Mouse (Mus musculus) forebrain, embryonic 12.5 days (tissue): ENCODE results near the gene Ror2. TPM values are rescaled to one million over a fixed set of nuclear protein-coding genes. Genes with fewer than 3 reads are reported as not detected.

Source experiments
- ATAC-seq: fragments of 200-750 bp; cut with Nextera tagmentation; 2 replicates; pipeline ENCODE4 v1.8.0; 2017; ENCODE audit warnings: moderate TSS enrichment; ENCODE audit not compliant: low FRiP score
- H3K27ac ChIP-seq: fragments of 300-500 bp; sonication (generic); 2 replicates; pipeline ENCODE4 v1.5.1; 2016; ENCODE audit warnings: mild to moderate bottlenecking
- H3K27me3 ChIP-seq: fragments of 300-500 bp; sonication (generic); 2 replicates; pipeline ENCODE4 v1.6.1; 2016; ENCODE audit warnings: mild to moderate bottlenecking
- H3K36me3 ChIP-seq: fragments of 300-500 bp; sonication (generic); replicated peaks from 2 replicates; pipeline ENCODE4 v1.6.1; 2016; ENCODE audit warnings: mild to moderate bottlenecking
- H3K4me1 ChIP-seq: fragments of 300-500 bp; sonication (generic); 2 replicates; pipeline ENCODE4 v1.6.1; 2016
- H3K4me2 ChIP-seq: fragments of 300-500 bp; sonication (generic); 2 replicates; pipeline ENCODE4 v1.6.1; 2016; ENCODE audit warnings: mild to moderate bottlenecking, moderate library complexity
- H3K4me3 ChIP-seq: fragments of 300-500 bp; sonication (generic); replicated peaks from 2 replicates; pipeline ENCODE4 v1.5.1; 2016; ENCODE audit warnings: mild to moderate bottlenecking
- H3K9ac ChIP-seq: fragments of 300-500 bp; sonication (generic); 2 replicates; pipeline ENCODE4 v1.6.1; 2016; ENCODE audit warnings: mild to moderate bottlenecking
- H3K9me3 ChIP-seq: fragments of 300-500 bp; sonication (generic); 2 replicates; pipeline ENCODE4 v1.6.1; 2016
- WGBS: fragments of 180-500 bp; shearing (Covaris S2); methylation state at CpG from one replicate; pipeline ENCODE4 v1.1.7; 2016; 5-methylcytosine and 5-hydroxymethylcytosine counted together
- polyA plus RNA-seq: library from polyadenylated mRNA; unstranded; fragments of >200 nt; fragmentation: Nextera tagmentation; extraction: Ambion mirVana; gene quantifications from 2 replicates; pipeline ENCODE4 v1.2.1, GENCODE M21; 2016

Ror2 gene
- polyA plus RNA-seq, 1 experiment from 2014 or later, result 18.5 TPM

DNA sequence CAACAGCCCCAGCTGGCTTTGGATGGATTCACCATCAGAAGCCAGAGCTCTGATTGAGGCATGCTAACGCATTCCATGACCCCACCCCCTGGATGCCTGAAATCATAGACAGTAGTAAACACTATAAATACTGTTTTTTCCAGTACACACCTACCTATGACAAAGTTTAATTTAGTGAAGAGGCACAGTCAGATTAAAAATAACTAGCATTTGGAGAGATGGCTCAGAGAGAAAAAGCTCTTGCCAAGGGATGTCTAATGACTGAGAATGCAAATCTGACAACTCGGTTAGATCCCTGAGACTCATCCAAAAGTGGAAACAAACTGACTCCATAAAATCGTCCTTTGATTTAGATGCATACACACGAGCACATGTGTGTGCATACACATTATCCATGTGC lies 15.4 kb downstream of the Ror2 start:
- Histone ChIP-seq H3K27ac (no peak overlapping the region), H3K36me3 (no peaks in the 10 kb centered on the region), H3K4me2 (no peak overlapping the region), H3K4me1 (peaks cover 19% of the 10 kb centered on the region), H3K27me3 (no peaks in the 10 kb centered on the region), H3K9me3 (no peaks in the 10 kb centered on the region), H3K9ac (no peak overlapping the region), H3K4me3 (no peak overlapping the region)
- 87% methylated on average over 4 of the region's 4 CpGs for WGBS
- ATAC-seq, result no peak

DNA sequence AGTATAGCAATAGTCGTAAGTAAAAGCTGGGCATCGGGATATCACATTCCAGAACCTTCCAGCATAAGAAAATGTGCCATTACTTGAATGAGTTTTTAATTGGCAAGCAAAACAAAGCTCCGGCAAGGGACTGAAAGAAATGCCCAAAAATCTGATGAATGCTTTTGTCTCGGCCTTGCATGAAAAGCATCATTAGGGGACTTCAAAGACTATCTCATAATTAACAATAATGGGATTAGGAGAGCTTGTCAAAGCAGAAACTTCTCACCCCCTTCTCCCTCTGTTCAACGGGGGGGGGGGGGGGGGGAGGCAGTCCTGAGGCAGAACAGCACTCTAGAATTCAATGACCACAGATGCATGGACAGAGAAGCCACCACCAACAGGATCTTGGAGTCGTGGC lies 17.4 kb downstream of the Ror2 start:
- H3K4me1 ChIP-seq, result peaks cover 19% of the 10 kb centered on the region
- WGBS, result 6% methylated on average over 6 of the region's 6 CpGs
- H3K27ac ChIP-seq, result no peak overlapping the region
- H3K9me3 ChIP-seq, result no peaks in the 10 kb centered on the region
- H3K9ac ChIP-seq, result no peak overlapping the region
- no peak overlapping the region for H3K4me3 ChIP-seq
- H3K4me2 ChIP-seq, result no peak overlapping the region
- H3K36me3 ChIP-seq, result no peaks in the 10 kb centered on the region
- ATAC-seq, result peak; percentile 64; the same call in 1 of the 2 replicates
- H3K27me3 ChIP-seq, result no peaks in the 10 kb centered on the region

DNA sequence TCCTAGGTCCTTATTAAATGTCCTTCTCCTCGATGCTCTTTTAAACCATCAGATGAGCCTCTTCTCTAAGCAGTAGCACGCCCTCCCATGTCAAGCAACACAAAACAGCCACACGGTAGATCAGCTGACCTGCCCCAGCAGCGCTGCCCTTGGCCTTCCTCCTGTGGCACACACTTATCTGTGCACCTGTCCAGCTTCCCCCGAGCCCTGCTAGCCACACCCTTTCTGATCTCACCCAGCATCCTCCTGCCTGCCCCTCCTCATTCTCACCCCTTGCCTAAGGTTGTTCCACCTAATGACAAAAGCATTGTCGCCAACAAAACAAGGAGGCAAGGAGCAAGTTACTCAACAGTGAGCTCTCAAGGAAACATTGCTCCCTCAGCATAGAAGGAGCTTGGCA lies 18.1 kb downstream of the Ror2 start:
- H3K9me3 ChIP-seq, result no peaks in the 10 kb centered on the region
- peaks cover 19% of the 10 kb centered on the region for H3K4me1 ChIP-seq
- H3K27ac ChIP-seq, result 0 out of 2 replicates have a peak overlapping the region, but pooled peaks have one; percentile 36
- H3K4me3 ChIP-seq, result no peak overlapping the region
- H3K9ac ChIP-seq, result no peak overlapping the region
- 54% methylated on average over 6 of the region's 6 CpGs for WGBS
- no peak for ATAC-seq
- no peaks in the 10 kb centered on the region for H3K36me3 ChIP-seq
- H3K4me2 ChIP-seq, result no peak overlapping the region
- H3K27me3 ChIP-seq, result no peaks in the 10 kb centered on the region

DNA sequence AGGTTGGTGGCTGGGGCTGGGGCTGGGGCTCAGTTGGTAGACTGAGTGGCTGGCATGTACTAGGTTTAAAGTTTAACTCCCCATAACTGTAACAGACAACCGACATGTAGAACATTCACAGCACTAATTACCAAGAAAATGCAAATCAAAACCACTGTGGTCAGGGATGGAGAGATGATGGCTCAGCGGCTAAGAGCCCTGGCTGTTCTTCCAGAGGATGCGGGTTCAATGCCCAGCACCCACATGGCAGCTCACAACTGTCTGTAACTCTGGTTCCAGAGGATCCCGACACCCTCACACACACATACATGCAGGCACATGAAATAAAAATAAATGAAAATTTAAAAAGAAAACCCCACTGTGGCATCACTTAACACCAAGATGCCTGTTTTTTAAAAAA lies 18.8 kb downstream of the Ror2 start:
- H3K27me3 ChIP-seq, result no peaks in the 10 kb centered on the region
- H3K4me2 ChIP-seq, result no peak overlapping the region
- WGBS, result 86% methylated on average over 4 of the region's 4 CpGs
- peaks cover 19% of the 10 kb centered on the region for H3K4me1 ChIP-seq
- no peaks in the 10 kb centered on the region for H3K36me3 ChIP-seq
- H3K27ac ChIP-seq, result no peak overlapping the region
- no peaks in the 10 kb centered on the region for H3K9me3 ChIP-seq
- no peak for ATAC-seq
- H3K9ac ChIP-seq, result no peak overlapping the region
- H3K4me3 ChIP-seq, result no peak overlapping the region

DNA sequence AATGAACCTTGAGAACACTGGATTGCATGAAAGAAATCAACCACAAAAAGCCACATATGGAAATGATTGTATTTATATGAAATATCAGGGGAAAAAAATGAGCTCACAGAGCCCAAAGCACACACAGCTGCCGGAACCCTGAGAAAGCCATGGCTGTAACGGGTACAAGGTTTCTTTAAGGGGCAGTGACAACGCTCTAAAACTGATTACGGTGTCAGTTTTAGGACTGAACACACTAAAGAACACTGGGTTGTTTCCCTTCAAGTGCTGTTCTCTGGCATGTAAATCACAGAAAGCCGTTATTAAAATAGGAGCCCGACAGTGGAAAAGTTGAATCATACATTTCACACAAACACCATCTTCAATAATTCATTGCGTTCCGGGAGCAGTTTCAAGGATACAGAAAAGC lies 19.4 kb downstream of the Ror2 start:
- no peak for ATAC-seq
- WGBS, result 76% methylated on average over 8 of the region's 8 CpGs
- Histone ChIP-seq H3K4me2 (no peak overlapping the region), H3K27ac (no peak overlapping the region), H3K4me3 (no peak overlapping the region), H3K27me3 (no peaks in the 10 kb centered on the region), H3K36me3 (no peaks in the 10 kb centered on the region), H3K9me3 (no peaks in the 10 kb centered on the region), H3K4me1 (peaks cover 19% of the 10 kb centered on the region), H3K9ac (no peak overlapping the region)

DNA sequence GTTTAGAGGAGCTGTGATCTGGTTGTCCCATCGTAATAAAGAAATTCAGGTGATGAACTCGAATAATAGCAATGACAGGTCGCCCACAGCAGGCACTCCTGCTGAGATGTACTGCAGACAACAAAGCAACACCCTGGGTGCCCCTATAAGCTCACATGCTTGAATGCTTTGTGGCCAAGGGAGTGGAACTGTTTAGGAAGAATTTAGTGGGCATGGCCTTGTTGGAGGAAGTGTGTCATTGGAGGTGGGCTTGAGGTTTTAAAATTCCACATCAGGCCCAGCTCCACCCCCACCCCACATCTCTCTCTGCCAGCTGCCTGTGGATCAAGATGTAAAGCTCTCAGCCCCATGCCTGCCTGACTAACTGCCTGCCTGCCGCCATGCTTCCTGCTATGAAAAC lies 21.0 kb downstream of the Ror2 start:
- H3K4me1 ChIP-seq, result peaks cover 28% of the 10 kb centered on the region
- H3K4me2 ChIP-seq, result no peak overlapping the region
- no peaks in the 10 kb centered on the region for H3K9me3 ChIP-seq
- no peak for ATAC-seq
- H3K27ac ChIP-seq, result no peak overlapping the region
- no peaks in the 10 kb centered on the region for H3K36me3 ChIP-seq
- 84% methylated on average over 4 of the region's 4 CpGs for WGBS
- H3K27me3 ChIP-seq, result no peaks in the 10 kb centered on the region
- H3K4me3 ChIP-seq, result no peak overlapping the region
- no peak overlapping the region for H3K9ac ChIP-seq

DNA sequence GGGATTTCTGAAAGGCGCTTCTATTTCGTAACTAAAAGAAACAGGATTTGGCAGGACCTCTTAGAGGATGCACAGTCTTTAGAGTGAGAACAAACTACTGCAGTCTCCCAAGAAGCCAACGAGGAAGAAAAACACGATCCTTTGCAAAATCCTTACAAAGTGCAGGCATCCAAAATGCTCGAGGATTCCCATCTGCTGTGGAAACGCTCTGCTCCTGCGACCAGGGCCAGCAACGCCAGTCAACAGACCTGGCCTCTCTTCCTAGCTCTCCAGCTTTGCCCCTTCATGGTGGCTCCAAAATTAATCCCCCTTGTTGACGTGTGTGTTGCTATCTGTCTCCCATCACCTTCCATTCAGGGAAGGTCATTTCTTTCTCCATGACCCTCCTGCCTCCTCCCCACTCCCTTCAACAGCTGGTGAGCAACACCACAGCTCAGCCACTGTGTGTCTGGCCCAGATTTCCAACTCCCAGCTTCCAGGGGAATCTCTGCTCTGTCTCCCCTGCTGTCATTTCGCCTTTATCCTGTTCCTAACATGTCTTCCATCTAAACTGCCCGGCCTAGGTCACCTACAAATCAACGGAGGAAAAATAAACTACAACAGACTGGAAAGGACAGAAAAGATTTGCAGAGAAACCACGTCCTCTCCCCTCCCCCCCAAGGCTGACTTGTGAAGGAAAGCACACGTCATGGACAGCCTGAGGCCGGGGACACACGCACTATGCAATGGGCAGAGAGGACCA lies 23.2 kb downstream of the Ror2 start:
- H3K27me3 ChIP-seq, result no peaks in the 10 kb centered on the region
- H3K9ac ChIP-seq, result no peak overlapping the region
- ATAC-seq, result no peak
- H3K27ac ChIP-seq, result no peak overlapping the region
- no peaks in the 10 kb centered on the region for H3K36me3 ChIP-seq
- WGBS, result 83% methylated on average over 16 of the region's 16 CpGs
- H3K4me2 ChIP-seq, result no peak overlapping the region
- no peaks in the 10 kb centered on the region for H3K9me3 ChIP-seq
- no peak overlapping the region for H3K4me3 ChIP-seq
- H3K4me1 ChIP-seq, result peaks cover 18% of the 10 kb centered on the region

DNA sequence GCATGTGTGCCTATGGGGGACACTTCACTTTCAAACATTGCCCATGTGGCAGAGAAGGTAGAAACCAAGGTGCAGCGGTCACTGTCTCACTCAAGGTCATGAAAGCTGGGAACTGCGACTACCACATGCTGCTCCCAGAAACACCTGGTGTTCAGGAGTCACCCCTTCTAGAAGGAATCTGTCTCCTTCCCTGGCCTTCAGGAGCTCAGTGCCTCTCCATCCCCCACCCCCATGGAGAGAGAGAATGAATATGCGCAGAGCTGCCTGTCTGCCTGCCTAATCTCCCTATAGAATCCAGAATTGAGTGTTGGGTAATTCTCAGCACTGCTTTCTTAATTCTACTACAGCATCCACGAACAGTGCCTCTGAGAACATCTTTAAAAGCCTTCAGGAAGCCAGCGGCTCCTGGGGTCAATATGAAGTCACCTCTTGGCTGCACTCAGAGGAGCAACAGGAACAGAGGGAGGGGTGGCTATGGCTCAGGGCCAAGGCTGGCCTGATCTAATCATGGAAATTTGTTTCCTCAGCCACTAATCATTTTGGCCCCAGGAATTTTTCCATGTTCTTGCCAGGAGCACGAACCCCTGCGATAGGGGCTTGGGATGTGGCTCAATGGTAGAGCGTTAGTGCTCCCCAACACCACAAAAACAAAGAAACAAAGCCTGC lies 24.7 kb downstream of the Ror2 start:
- no peak for ATAC-seq
- H3K4me3 ChIP-seq, result no peak overlapping the region
- peaks cover 9% of the 10 kb centered on the region for H3K4me1 ChIP-seq
- no peak overlapping the region for H3K4me2 ChIP-seq
- H3K27me3 ChIP-seq, result no peaks in the 10 kb centered on the region
- no peak overlapping the region for H3K27ac ChIP-seq
- no peaks in the 10 kb centered on the region for H3K9me3 ChIP-seq
- WGBS, result 70% methylated on average over 8 of the region's 8 CpGs
- H3K9ac ChIP-seq, result no peak overlapping the region
- no peaks in the 10 kb centered on the region for H3K36me3 ChIP-seq

DNA sequence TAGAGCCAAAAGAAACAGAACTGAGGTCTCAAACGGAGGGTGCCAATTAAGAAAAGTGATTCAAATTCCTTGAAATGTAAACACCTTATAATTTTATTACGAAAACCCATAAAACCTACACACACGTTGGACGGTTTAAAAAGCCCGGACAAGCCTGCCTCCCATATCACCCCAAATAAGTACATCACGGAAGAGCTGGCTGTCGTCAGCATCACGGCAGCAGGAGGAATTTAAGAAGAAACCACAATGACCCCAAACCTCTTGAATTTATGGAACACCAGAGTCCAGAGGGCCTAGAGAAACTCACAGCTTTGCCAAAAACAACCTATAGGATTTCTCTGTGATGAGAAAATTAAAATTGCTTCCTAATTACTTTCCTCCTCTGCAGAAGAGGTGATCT lies 27.0 kb downstream of the Ror2 start:
- no peaks in the 10 kb centered on the region for H3K9me3 ChIP-seq
- no peaks in the 10 kb centered on the region for H3K27me3 ChIP-seq
- H3K9ac ChIP-seq, result no peak overlapping the region
- peaks cover 9% of the 10 kb centered on the region for H3K4me1 ChIP-seq
- no peak for ATAC-seq
- 82% methylated on average over 8 of the region's 8 CpGs for WGBS
- no peak overlapping the region for H3K27ac ChIP-seq
- H3K4me3 ChIP-seq, result no peak overlapping the region
- no peaks in the 10 kb centered on the region for H3K36me3 ChIP-seq
- no peak overlapping the region for H3K4me2 ChIP-seq

DNA sequence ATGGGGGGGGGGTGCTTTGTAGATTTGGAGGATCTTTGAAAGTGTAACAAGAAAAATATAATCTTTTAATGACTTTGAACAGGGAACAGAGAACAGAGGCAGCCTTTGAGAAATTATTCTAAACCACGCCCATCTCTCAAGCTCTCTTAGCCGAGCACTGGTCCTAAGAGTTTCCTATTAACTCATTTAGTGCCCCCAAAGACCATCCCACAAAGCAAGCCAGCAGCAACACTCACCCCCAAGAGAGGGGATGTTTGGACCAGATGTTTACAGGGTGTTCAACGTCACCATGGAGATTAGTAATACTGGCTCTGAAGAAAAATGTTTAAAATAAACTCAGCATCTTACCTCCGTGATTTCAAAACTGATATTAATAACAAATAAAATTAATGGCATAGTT lies 27.4 kb downstream of the Ror2 start:
- H3K9me3 ChIP-seq, result no peaks in the 10 kb centered on the region
- H3K27me3 ChIP-seq, result no peaks in the 10 kb centered on the region
- WGBS, result 54% methylated on average over 4 of the region's 4 CpGs
- no peak overlapping the region for H3K4me2 ChIP-seq
- H3K9ac ChIP-seq, result no peak overlapping the region
- H3K27ac ChIP-seq, result no peak overlapping the region
- no peak overlapping the region for H3K4me3 ChIP-seq
- peaks cover 9% of the 10 kb centered on the region for H3K4me1 ChIP-seq
- no peaks in the 10 kb centered on the region for H3K36me3 ChIP-seq
- no peak for ATAC-seq

DNA sequence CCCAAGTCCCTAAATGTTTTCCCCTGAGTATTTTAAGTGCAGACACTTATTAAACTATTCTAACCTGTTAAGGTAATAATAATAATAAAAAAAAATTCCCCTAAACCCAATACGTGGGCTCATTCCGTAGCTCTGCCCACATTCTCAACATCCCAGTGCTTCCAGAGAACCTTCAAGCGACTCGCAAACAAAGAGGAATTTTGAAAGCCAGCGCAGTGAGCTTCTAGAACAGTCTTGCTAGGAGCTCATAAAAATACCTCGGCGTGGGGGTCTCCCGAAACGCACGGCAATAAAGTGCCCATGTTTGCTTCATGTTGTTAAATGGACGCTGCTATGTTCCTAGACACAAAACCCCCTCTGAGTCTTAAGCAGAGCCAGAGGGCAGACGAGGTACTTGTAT lies 32.7 kb downstream of the Ror2 start:
- no peak overlapping the region for H3K4me2 ChIP-seq
- H3K27ac ChIP-seq, result no peak overlapping the region
- H3K9ac ChIP-seq, result no peak overlapping the region
- H3K36me3 ChIP-seq, result no peaks in the 10 kb centered on the region
- WGBS, result 94% methylated on average over 12 of the region's 12 CpGs
- no peak for ATAC-seq
- no peaks in the 10 kb centered on the region for H3K9me3 ChIP-seq
- peaks cover 13% of the 10 kb centered on the region; the same call in 1 of the 2 replicates for H3K4me1 ChIP-seq
- no peak overlapping the region for H3K4me3 ChIP-seq
- H3K27me3 ChIP-seq, result no peaks in the 10 kb centered on the region

DNA sequence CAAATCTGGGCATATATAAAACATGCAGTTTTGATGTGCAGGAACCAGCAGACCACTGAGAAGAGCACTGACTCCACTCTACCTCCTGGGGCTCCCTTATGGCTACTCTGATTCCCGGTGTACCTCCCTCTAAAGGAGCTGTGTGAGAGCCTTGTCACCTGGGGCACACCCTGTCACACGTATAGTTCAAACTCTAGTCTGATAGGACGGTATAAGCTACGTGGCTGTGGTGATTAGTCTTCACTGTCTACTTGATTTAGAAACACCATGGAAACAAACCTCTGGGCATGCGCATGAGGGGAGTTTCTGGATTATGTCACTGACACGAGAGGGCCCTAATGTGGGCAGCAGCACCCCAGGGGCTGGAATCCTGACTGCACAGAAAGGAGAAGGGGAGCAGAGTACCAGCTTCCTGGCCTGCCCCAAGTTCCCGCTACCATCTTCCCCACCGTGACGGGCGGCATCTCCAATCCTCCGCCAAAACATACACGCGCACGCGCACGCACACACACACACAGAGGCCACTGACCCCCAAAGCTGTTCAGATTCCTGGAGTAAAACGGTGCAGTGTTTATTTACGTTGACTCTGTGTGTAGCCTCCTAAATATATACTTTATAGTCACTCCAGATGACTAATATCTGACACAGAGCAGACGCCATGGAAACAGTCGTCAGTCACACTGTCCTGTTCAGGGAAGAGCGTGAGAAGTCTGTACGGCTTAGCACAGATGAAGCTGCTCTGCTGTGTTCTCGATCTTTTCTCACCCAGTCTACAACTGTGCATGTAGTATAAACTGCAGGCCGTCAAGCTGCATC lies 37.1 kb downstream of the Ror2 start:
- no peak for ATAC-seq
- 80% methylated on average over 24 of the region's 24 CpGs for WGBS

More for the DNA sequence above, 37.1 kb downstream of the Ror2 start:
- Histone ChIP-seq H3K4me2 (no peak overlapping the region), H3K4me1 (peaks cover 22% of the 10 kb centered on the region; the same call in 1 of the 2 replicates), H3K9me3 (no peaks in the 10 kb centered on the region), H3K27me3 (no peaks in the 10 kb centered on the region), H3K27ac (no peak overlapping the region), H3K4me3 (no peak overlapping the region), H3K36me3 (no peaks in the 10 kb centered on the region), H3K9ac (no peak overlapping the region)
